Mouse (Mus musculus) E14TG2a.4 (cell line): ENCODE results near the gene Hoxc5.

Experiments used
- CTCF ChIP-seq: conservative IDR thresholded peaks from 2 replicates; pipeline ENCODE4 v1.5.1; 2014; ENCODE audit warnings: low read length
- NANOG ChIP-seq: IDR thresholded peaks from 2 replicates; pipeline ENCODE4 v1.6.1; 2014; ENCODE audit warnings: borderline replicate concordance, low read length, mixed read lengths

DNA sequence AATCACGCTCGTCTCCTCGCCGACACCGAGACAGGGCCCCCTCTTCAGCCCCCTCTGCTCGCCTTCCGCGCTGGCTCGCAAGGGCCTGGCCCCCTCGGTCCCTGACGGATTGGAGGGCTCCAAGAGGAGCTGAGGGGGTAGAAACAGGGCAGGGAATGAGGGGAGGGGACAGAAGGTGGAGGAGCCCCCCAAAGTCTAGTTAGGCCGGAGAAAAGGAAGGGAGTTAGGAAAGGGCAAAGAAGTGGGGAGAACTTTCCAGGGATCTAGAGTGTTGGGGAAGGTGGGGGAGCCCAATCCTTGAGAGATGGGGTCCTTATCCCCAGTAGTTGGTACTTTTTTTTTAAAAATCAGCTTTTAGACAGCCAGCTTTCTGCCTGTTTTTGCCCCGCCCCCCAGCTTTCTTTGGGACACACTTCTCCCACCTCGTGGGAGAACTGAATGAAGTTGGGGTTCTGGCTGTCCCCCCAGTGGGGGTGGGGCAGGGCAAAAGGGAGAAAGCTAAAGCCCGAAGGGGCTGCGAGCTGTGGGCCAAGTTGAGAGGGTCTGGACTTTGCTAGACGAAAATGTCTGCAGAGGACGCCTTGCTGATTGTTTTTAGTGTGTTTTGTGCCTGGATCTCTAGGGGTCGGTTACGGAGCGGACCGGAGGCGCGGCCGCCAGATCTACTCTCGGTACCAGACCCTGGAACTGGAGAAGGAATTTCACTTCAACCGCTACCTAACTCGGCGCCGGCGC, 43.0 kb downstream of the Hoxc5 start:
- TF ChIP-seq CTCF, result no peak
- TF ChIP-seq NANOG, result no peak
